Comparison of ENCODE assay signal across 8 mouse cellular contexts in genomic region chr10:128179989-128180388, GRCm38 (mm10). TPM values are rescaled to one million over a fixed set of nuclear protein-coding genes. Genes with fewer than 3 reads are reported as not detected.
DNase-seq lines count a peak whose midpoint lies in the region; ATAC-seq and TF ChIP-seq lines count a peak whose summit lies in the region.

TSS of gene Rbms2 (minus strand) at chr10:128180297.

- 0 out of 2 replicates have a peak, but pooled peaks have one; percentile 19 for ATAC-seq in intestine, embryonic 15.5 days
- ATAC-seq in limb, embryonic 15.5 days (ENCODE audit: insufficient number of reproducible peaks, low FRiP score, low TSS enrichment, low read depth) = no peak
- ATAC-seq in neural tube, embryonic 12.5 days (ENCODE audit: low FRiP score, low read depth) = no peak

- no peaks in the 10 kb centered on the region for H3K36me3 ChIP-seq in intestine, embryonic 15.5 days
- H3K36me3 ChIP-seq in limb, embryonic 15.5 days = no peaks in the 10 kb centered on the region
- no peaks in the 10 kb centered on the region for H3K36me3 ChIP-seq in neural tube, embryonic 12.5 days

- TF ChIP-seq CTCF in cerebellum, adult 2 months (IDR thresholded peaks at IDR 0.05; ENCODE audit: borderline replicate concordance, insufficient read depth, low read depth, low read length) = no peak

- H3K9ac ChIP-seq in intestine, embryonic 15.5 days = no peak within 1 kb of the TSS; the same call in 1 of the 2 replicates
- peak within 1 kb of the TSS; percentile 3; the same call in 1 of the 2 replicates for H3K9ac ChIP-seq in limb, embryonic 15.5 days
- H3K9ac ChIP-seq in neural tube, embryonic 12.5 days = no peak within 1 kb of the TSS

- intact Hi-C loops in gastrocnemius, postnatal 14 days (cut with DNase I; ENCODE audit: low total_unique reads) = no loop called here

- WGBS in cerebellum, adult 2 months = 20% methylated on average over 6 of the region's 6 CpGs
- WGBS in intestine, embryonic 15.5 days = 2% methylated on average over 6 of the region's 6 CpGs
- WGBS in limb, embryonic 15.5 days = 1% methylated on average over 6 of the region's 6 CpGs
- 1% methylated on average over 6 of the region's 6 CpGs for WGBS in neural tube, embryonic 12.5 days

- H3K4me2 ChIP-seq in intestine, embryonic 15.5 days (replicated peaks) = peak within 1 kb of the TSS; percentile 62
- H3K4me2 ChIP-seq in limb, embryonic 15.5 days = peak within 1 kb of the TSS; percentile 36
- peak within 1 kb of the TSS; percentile 43 for H3K4me2 ChIP-seq in neural tube, embryonic 12.5 days (replicated peaks)

- no peak for TF ChIP-seq POLR2A in cerebellum, adult 2 months (IDR thresholded peaks at IDR 0.05; ENCODE audit: borderline replicate concordance, insufficient read depth, low read length)

- H3K27me3 ChIP-seq in cerebellum, adult 2 months (ENCODE audit: control insufficient read depth, insufficient read depth, low read length) = no peaks in the 10 kb centered on the region
- H3K27me3 ChIP-seq in intestine, embryonic 15.5 days (replicated peaks) = no peaks in the 10 kb centered on the region
- no peaks in the 10 kb centered on the region for H3K27me3 ChIP-seq in limb, embryonic 15.5 days
- H3K27me3 ChIP-seq in neural tube, embryonic 12.5 days (replicated peaks) = no peaks in the 10 kb centered on the region

- no peaks in the 10 kb centered on the region for H3K4me1 ChIP-seq in cerebellum, adult 2 months (ENCODE audit: control insufficient read depth, insufficient read depth, low read length)
- peaks cover 4% of the 10 kb centered on the region; the same call in 1 of the 2 replicates for H3K4me1 ChIP-seq in intestine, embryonic 15.5 days (replicated peaks)
- peaks cover 10% of the 10 kb centered on the region for H3K4me1 ChIP-seq in limb, embryonic 15.5 days
- H3K4me1 ChIP-seq in neural tube, embryonic 12.5 days = peaks cover 8% of the 10 kb centered on the region

- H3K9me3 ChIP-seq in intestine, embryonic 15.5 days = no peaks in the 10 kb centered on the region
- no peaks in the 10 kb centered on the region for H3K9me3 ChIP-seq in limb, embryonic 15.5 days
- H3K9me3 ChIP-seq in neural tube, embryonic 12.5 days = no peaks in the 10 kb centered on the region

- no peak within 1 kb of the TSS for H3K27ac ChIP-seq in cerebellum, adult 2 months (ENCODE audit: insufficient read depth, low read length)
- H3K27ac ChIP-seq in intestine, embryonic 15.5 days = peak within 1 kb of the TSS; percentile 79
- peak within 1 kb of the TSS; percentile 70 for H3K27ac ChIP-seq in limb, embryonic 15.5 days
- no peak within 1 kb of the TSS for H3K27ac ChIP-seq in neural tube, embryonic 12.5 days

- H3K4me3 ChIP-seq in cerebellum, adult 2 months (replicated peaks; ENCODE audit: insufficient read depth, low read depth, low read length) = no peak within 1 kb of the TSS
- H3K4me3 ChIP-seq in intestine, embryonic 15.5 days (replicated peaks) = peak within 1 kb of the TSS; percentile 27
- peak within 1 kb of the TSS; percentile 12 for H3K4me3 ChIP-seq in limb, embryonic 15.5 days
- no peak within 1 kb of the TSS for H3K4me3 ChIP-seq in neural tube, embryonic 12.5 days

- no peak for DNase-seq in cerebellum, adult 2 months
- DNase-seq in cerebellum, postnatal 4 days (ENCODE audit: low spot score in 2 of 2) = no peak
- DNase-seq in adrenal gland, adult 18-20 months (ENCODE audit: low spot score in 2 of 2) = no peak
- DNase-seq in gastrocnemius, postnatal 14 days = no peak
- DNase-seq in right cerebral cortex, postnatal 10 days (ENCODE audit: low spot score in 2 of 2) = no peak

RNA-seq across cellular contexts. Expression of gene Rbms2, which starts in this region (rescaled TPM):
- 23.5 and 23.7 TPM in 2 replicates for polyA plus RNA-seq in cerebellum, adult 2 months (2012; rRNA removed)
- 100 to 1,000 TPM in 1 of 2 experiments, 10 to 100 TPM in 1; 90.1 to 106 TPM for total RNA-seq in adrenal gland, adult 18-20 months (2021)
- total RNA-seq in gastrocnemius, postnatal 14 days (2021) = 10 to 100 TPM; 55.2 to 57.9 TPM
- polyA plus RNA-seq in intestine, embryonic 15.5 days (2015; fragmentation: Nextera tagmentation; extraction: Ambion mirVana) = 24.8 and 27.0 TPM in 2 replicates
- polyA plus RNA-seq in limb, embryonic 15.5 days (2015; fragmentation: Nextera tagmentation; extraction: Ambion mirVana) = 42.2 and 43.8 TPM in 2 replicates
- polyA plus RNA-seq in neural tube, embryonic 12.5 days (2016; fragmentation: Nextera tagmentation; extraction: Ambion mirVana) = 17.2 and 20.0 TPM in 2 replicates

Comparison
In these comparisons a context has a peak if more than half of its experiments do, and no peak if none do; other contexts are left out.
1. H3K27ac ChIP-seq: peak in intestine, embryonic 15.5 days (single experiment) and limb, embryonic 15.5 days (single experiment); none in cerebellum, adult 2 months (single experiment) and neural tube, embryonic 12.5 days (single experiment).
2. H3K4me3 ChIP-seq: peak in intestine, embryonic 15.5 days (single experiment) and limb, embryonic 15.5 days (single experiment); none in cerebellum, adult 2 months (single experiment) and neural tube, embryonic 12.5 days (single experiment).
3. Peak in every context shown above with its lines, with median percentiles within 50 percentile points of each other: H3K4me2 ChIP-seq.